Mouse (Mus musculus): ENCODE measurements around the gene Gucy2c. TPM values are rescaled to one million over a fixed set of nuclear protein-coding genes. Genes with fewer than 3 reads are reported as not detected.

Gene Gucy2c
- polyA plus RNA-seq, 1 experiment from 2014 or later, result 0.07 TPM

- no peak for ATAC-seq
- H3K27me3 ChIP-seq (replicated peaks), result 0 out of 2 replicates have a peak, but pooled peaks cover 2% of the 10 kb centered on the region
- no peaks in the 10 kb centered on the region for H3K4me1 ChIP-seq
- no peaks in the 10 kb centered on the region for H3K9me3 ChIP-seq (replicated peaks)
- H3K27ac ChIP-seq, result no peak overlapping the region
- no peak overlapping the region for H3K9ac ChIP-seq
- no peaks in the 10 kb centered on the region for H3K36me3 ChIP-seq
- 64% methylated on average over 7 of the region's 7 CpGs for WGBS (ENCODE audit: insufficient replicate concordance)
- no peak overlapping the region for H3K4me3 ChIP-seq
- H3K4me2 ChIP-seq, result no peak overlapping the region
Measured at GRCm38 (mm10) chr6:136769859-136770258, 11.7 kb downstream of the Gucy2c start.

DNA sequence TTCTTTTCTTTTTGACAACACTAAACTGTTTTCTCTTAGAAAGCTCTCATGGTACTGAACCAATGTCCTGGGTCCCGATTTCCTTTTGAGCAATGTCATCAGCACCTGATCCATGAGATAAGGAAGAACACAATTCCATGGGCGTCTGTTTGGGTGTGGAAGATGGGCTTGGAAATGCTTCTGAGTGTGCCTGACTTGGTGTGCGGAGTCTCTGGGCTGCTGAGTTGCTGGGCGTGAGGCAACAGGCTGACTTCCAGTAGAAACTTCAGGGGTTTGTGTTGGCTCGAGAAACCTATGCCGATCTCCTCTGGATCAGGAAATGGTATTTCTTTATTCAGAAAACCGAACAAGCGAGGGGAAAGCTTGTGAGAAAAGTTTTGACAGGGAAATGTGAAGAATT is 12.4 kb downstream of the Gucy2c start:
- Histone ChIP-seq H3K4me2 (no peak overlapping the region), H3K36me3 (no peaks in the 10 kb centered on the region), H3K9me3 (replicated peaks) (no peaks in the 10 kb centered on the region), H3K4me1 (no peaks in the 10 kb centered on the region), H3K27me3 (replicated peaks) (0 out of 2 replicates have a peak, but pooled peaks cover 2% of the 10 kb centered on the region), H3K9ac (no peak overlapping the region), H3K27ac (no peak overlapping the region), H3K4me3 (no peak overlapping the region)
- ATAC-seq, result no peak
- 58% methylated on average over 8 of the region's 8 CpGs for WGBS (ENCODE audit: insufficient replicate concordance)

DNA sequence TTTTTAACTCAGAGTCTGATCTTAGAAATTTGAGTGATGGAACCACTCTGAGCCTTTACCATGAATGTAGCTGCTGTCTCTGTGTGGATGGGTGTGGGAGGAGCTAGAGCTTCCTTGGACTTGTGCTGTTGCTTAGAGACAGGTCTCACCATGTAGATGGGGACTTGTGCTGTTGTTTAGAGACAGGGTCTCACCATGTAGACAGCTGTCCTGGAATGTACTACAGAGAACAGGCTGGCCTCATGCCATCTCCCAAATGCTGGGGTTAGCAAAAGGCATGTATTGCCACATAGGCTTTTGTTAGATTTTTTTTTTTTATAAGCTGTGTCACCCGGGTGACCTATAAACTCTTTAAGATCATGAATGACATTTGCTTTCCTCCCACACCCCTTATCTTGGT is 17.7 kb downstream of the Gucy2c start:
- no peaks in the 10 kb centered on the region for H3K4me1 ChIP-seq
- no peaks in the 10 kb centered on the region for H3K36me3 ChIP-seq
- WGBS (ENCODE audit: insufficient replicate concordance), result 26% methylated on average over 1 of the region's 1 CpGs
- H3K4me3 ChIP-seq, result no peak overlapping the region
- no peak overlapping the region for H3K27ac ChIP-seq
- H3K9ac ChIP-seq, result no peak overlapping the region
- 0 out of 2 replicates have a peak, but pooled peaks have one; percentile 27 for ATAC-seq
- no peak overlapping the region for H3K4me2 ChIP-seq
- H3K9me3 ChIP-seq (replicated peaks), result no peaks in the 10 kb centered on the region
- H3K27me3 ChIP-seq (replicated peaks), result 0 out of 2 replicates have a peak, but pooled peaks cover 2% of the 10 kb centered on the region

DNA sequence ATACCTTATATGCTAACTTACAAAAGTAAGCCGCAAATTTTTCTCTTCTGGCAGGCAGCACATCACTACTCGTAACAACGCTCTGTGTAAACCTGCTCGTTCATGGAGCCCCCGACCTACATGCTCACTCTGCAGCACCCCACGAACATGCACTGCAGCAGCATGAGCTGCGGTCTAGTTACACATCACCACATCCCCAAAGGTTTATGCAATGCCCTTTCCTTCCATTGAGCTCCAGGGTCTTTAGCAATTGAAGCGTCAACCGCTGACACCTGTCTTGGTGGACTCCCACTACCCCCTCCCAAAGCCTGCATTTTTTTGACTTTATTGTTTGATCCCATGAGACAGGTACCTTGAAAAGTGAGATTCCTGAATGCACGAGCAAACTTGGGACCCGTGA is 31.0 kb downstream of the Gucy2c start:
- H3K27me3 ChIP-seq (replicated peaks), result no peaks in the 10 kb centered on the region
- no peaks in the 10 kb centered on the region for H3K4me1 ChIP-seq
- no peak for ATAC-seq
- 74% methylated on average over 11 of the region's 11 CpGs for WGBS (ENCODE audit: insufficient replicate concordance)
- no peak overlapping the region for H3K9ac ChIP-seq
- H3K9me3 ChIP-seq (replicated peaks), result no peaks in the 10 kb centered on the region
- H3K27ac ChIP-seq, result no peak overlapping the region
- H3K4me3 ChIP-seq, result no peak overlapping the region
- no peak overlapping the region for H3K4me2 ChIP-seq
- H3K36me3 ChIP-seq, result no peaks in the 10 kb centered on the region

DNA sequence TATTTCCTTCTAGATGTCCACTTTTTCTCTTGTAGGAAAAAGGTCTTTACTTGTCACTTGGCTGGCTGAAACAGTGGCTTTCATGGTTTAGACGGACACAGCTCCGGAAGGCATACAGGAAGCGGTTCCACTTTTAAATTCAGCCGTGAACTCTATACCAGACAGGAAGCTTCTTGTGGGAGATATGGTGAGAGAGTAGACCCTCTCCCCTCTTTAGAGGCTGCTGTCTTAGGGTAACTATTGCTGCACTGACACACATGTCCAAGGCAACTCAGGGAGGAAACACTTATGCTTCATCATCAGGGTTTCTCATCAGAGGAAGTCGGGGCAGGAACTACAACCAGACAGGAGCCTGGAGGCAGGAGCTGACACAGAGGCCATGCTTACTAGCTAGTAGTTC is 36.0 kb downstream of the Gucy2c start:
- H3K4me1 ChIP-seq, result no peaks in the 10 kb centered on the region
- no peaks in the 10 kb centered on the region for H3K27me3 ChIP-seq (replicated peaks)
- no peaks in the 10 kb centered on the region for H3K9me3 ChIP-seq (replicated peaks)
- no peak overlapping the region for H3K27ac ChIP-seq
- H3K36me3 ChIP-seq, result no peaks in the 10 kb centered on the region
- no peak overlapping the region for H3K4me2 ChIP-seq
- H3K9ac ChIP-seq, result no peak overlapping the region
- 23% methylated on average over 5 of the region's 5 CpGs for WGBS (ENCODE audit: insufficient replicate concordance)
- 0 out of 2 replicates have a peak, but pooled peaks have one; percentile 30 for ATAC-seq
- H3K4me3 ChIP-seq, result no peak overlapping the region

GRCm38 (mm10) chr6:136743729-136744128 is 37.8 kb downstream of the Gucy2c start:
- Histone ChIP-seq H3K36me3 (no peaks in the 10 kb centered on the region), H3K9ac (no peak overlapping the region), H3K4me3 (no peak overlapping the region), H3K9me3 (replicated peaks) (no peaks in the 10 kb centered on the region), H3K27me3 (replicated peaks) (no peaks in the 10 kb centered on the region), H3K4me2 (no peak overlapping the region), H3K27ac (no peak overlapping the region), H3K4me1 (no peaks in the 10 kb centered on the region)
- 16% methylated on average over 7 of the region's 7 CpGs for WGBS (ENCODE audit: insufficient replicate concordance)
- no peak for ATAC-seq

DNA sequence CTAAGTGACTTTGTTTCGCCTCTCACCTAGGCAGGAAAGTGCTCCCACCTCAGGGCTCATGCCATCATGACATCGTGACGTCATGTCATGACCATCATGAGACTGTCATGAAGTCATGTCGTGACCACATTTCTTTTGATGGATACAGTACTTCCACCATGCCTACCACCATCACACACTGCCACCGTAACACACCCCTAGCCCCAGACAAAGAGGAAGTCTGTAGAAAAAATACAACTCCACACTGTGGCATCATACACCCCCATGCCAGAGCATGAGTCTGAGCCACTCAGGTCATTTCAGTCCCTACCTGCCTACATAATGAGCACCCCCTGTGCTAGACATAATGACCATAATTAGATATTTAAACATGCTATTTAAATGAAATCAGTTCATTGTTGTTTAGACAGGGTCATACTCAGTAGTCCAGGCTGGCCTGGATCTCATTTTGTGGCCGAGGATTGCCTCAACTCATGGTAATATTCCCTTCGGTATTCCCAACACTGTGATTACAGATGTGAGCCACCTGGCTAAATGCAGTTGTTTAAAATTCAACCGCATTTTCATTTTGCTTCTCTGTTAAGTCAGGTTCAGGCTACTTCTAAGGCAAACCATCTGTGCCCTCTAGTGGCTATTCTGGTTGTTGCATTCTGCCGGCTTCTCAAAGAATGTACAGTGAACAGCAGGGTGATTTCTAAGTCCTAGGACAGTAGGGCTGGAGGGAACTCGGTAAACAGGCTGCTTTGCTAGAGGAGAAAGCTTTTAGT is 39.0 kb downstream of the Gucy2c start:
- H3K4me3 ChIP-seq, result no peak overlapping the region
- 30% methylated on average over 10 of the region's 10 CpGs for WGBS (ENCODE audit: insufficient replicate concordance)
- H3K4me1 ChIP-seq, result no peaks in the 10 kb centered on the region
- no peaks in the 10 kb centered on the region for H3K9me3 ChIP-seq (replicated peaks)
- H3K36me3 ChIP-seq, result no peaks in the 10 kb centered on the region
- H3K27ac ChIP-seq, result no peak overlapping the region
- no peaks in the 10 kb centered on the region for H3K27me3 ChIP-seq (replicated peaks)
- ATAC-seq, result 0 out of 2 replicates have a peak, but pooled peaks have one; percentile 48
- no peak overlapping the region for H3K9ac ChIP-seq
- no peak overlapping the region for H3K4me2 ChIP-seq

DNA sequence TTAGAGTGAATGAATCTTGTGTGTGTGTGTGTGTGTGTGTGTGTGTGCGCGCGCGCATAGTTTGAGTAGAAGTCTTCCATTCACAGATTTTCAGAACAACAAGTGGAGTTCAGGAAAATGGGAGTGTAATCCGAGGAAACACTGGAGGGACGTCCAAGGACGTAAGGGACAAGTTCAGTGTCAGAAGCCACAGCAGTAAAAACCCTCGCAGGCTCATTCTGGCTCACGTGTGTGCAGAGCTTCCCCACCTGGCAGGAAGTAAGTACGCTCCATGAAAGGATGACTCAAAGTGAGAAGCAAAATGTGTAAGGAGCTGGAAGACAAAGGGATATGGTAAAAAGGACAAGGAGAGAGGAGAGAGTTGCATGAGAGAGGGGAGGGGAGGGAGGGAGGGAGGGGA is 40.3 kb downstream of the Gucy2c start:
- H3K36me3 ChIP-seq, result no peaks in the 10 kb centered on the region
- no peak overlapping the region for H3K4me2 ChIP-seq
- no peaks in the 10 kb centered on the region for H3K4me1 ChIP-seq
- H3K27ac ChIP-seq, result no peak overlapping the region
- no peak overlapping the region for H3K4me3 ChIP-seq
- H3K27me3 ChIP-seq (replicated peaks), result no peaks in the 10 kb centered on the region
- H3K9ac ChIP-seq, result no peak overlapping the region
- ATAC-seq, result no peak
- H3K9me3 ChIP-seq (replicated peaks), result no peaks in the 10 kb centered on the region
- 70% methylated on average over 10 of the region's 10 CpGs for WGBS (ENCODE audit: insufficient replicate concordance)

DNA sequence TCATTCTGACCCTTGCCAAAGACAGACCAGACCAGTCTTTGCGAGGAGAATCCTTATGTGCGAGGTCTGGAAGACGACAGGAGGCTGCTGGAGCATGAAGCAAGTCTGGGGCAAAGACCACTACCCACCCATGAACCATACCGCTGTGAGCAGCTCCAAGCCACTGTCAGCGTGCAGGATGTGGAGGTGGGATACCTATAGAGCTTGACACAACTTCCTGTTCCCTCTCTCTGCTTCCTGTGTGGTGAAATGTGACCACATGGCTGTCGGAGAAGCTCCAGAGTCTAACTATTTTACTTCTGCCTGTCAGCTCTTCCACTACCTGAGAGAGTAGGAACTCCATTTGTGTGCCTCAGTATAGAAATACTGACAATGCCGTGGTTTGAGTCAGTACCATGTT is 45.8 kb downstream of the Gucy2c start:
- Histone ChIP-seq H3K4me2 (no peak overlapping the region), H3K4me1 (no peaks in the 10 kb centered on the region), H3K9me3 (replicated peaks) (no peaks in the 10 kb centered on the region), H3K9ac (no peak overlapping the region), H3K36me3 (no peaks in the 10 kb centered on the region), H3K27ac (no peak overlapping the region), H3K27me3 (replicated peaks) (no peaks in the 10 kb centered on the region; the same call in 1 of the 2 replicates), H3K4me3 (no peak overlapping the region)
- no peak for ATAC-seq
- 28% methylated on average over 7 of the region's 7 CpGs for WGBS (ENCODE audit: insufficient replicate concordance)

DNA sequence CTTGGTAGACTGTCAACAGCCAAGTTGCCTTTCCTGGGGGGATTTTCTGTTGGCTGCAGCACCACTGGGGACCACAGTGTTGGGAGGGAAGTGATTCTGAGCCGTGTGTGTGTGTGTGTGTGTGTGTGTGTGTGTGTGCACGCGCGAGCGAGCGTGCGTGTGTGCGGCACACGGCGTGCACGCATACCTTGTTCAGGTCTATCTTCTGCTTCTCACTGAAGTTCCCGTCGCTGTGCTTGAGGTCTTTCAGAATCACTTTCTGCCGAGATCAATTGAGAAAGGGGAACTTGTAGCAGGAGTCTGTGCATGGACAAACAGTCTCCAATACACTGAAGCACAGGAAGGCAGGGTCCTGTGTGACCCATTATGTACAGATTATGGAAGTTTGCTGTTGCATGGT is 53.4 kb downstream of the Gucy2c start:
- H3K9me3 ChIP-seq (replicated peaks), result no peaks in the 10 kb centered on the region
- H3K27me3 ChIP-seq (replicated peaks), result no peaks in the 10 kb centered on the region
- 66% methylated on average over 14 of the region's 14 CpGs for WGBS (ENCODE audit: insufficient replicate concordance)
- H3K4me2 ChIP-seq, result no peak overlapping the region
- no peak overlapping the region for H3K9ac ChIP-seq
- H3K4me1 ChIP-seq, result no peaks in the 10 kb centered on the region
- ATAC-seq, result no peak
- H3K4me3 ChIP-seq, result no peak overlapping the region
- H3K27ac ChIP-seq, result no peak overlapping the region
- H3K36me3 ChIP-seq, result no peaks in the 10 kb centered on the region

DNA sequence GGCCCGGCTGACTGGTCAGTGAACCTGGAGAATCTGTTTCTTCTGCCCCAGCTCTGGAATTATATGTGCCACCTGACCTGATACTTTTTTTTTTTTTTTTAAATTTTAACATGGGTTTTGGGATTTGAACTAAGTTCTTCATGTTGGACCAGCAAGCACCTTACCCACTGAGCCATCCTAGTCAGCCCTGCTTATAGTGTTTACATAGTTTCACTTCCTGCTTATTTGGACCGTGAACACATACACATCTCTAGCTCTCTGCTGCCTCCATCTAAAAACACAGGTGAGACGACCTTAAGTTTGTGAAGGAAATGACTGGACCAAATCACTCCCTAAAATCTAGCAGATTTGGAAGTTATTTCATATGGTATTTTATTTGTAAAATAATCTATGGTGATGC is 58.4 kb downstream of the Gucy2c start:
- no peaks in the 10 kb centered on the region for H3K9me3 ChIP-seq (replicated peaks)
- H3K9ac ChIP-seq, result no peak overlapping the region
- no peak overlapping the region for H3K4me3 ChIP-seq
- no peak overlapping the region for H3K4me2 ChIP-seq
- no peak for ATAC-seq
- 59% methylated on average over 3 of the region's 3 CpGs for whole genome bisulfite sequencing (ENCODE audit: insufficient replicate concordance)
- no peak overlapping the region for H3K27ac ChIP-seq
- no peaks in the 10 kb centered on the region for H3K36me3 ChIP-seq
- no peaks in the 10 kb centered on the region for H3K27me3 ChIP-seq (replicated peaks)
- no peaks in the 10 kb centered on the region for H3K4me1 ChIP-seq

GRCm38 (mm10) chr6:136722565-136722964 is 59.0 kb downstream of the Gucy2c start:
- 71% methylated on average over 7 of the region's 7 CpGs for WGBS (ENCODE audit: insufficient replicate concordance)
- Histone ChIP-seq H3K36me3 (no peaks in the 10 kb centered on the region), H3K4me2 (no peak overlapping the region), H3K9ac (no peak overlapping the region), H3K4me1 (no peaks in the 10 kb centered on the region), H3K27ac (no peak overlapping the region), H3K9me3 (replicated peaks) (no peaks in the 10 kb centered on the region), H3K27me3 (replicated peaks) (no peaks in the 10 kb centered on the region), H3K4me3 (no peak overlapping the region)
- ATAC-seq, result no peak

DNA sequence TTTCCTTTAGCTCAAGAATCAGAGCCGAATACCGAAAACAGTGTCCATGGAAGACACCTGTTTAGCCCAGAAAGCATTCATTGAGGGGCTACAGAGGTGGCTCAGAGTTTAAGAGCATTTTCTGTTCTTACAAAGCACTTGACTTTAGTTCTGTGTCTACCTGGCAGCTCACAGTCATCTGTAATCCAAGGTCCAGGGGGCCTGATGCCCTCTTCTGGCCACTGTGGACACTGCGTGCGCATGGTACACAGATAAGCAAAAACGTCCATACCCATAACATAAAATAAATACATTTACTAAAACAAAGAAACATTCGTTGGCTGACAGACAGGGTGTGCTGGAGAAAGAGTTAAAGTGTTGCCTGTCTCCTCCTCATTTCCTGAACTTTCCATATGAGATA is 59.6 kb downstream of the Gucy2c start:
- no peaks in the 10 kb centered on the region for H3K27me3 ChIP-seq (replicated peaks)
- ATAC-seq, result no peak
- WGBS (ENCODE audit: insufficient replicate concordance), result 42% methylated on average over 6 of the region's 6 CpGs

More for the DNA sequence above, 59.6 kb downstream of the Gucy2c start:
- H3K4me2 ChIP-seq, result no peak overlapping the region
- H3K36me3 ChIP-seq, result no peaks in the 10 kb centered on the region
- no peak overlapping the region for H3K9ac ChIP-seq
- H3K4me3 ChIP-seq, result no peak overlapping the region
- no peak overlapping the region for H3K27ac ChIP-seq
- no peaks in the 10 kb centered on the region for H3K9me3 ChIP-seq (replicated peaks)
- H3K4me1 ChIP-seq, result no peaks in the 10 kb centered on the region
